ENCODE assay signal across 13 mouse cellular contexts in genomic region chr6:99656088-99656487, GRCm38 (mm10).
"Had no signal": no experiment of that assay in that cellular context is flagged by ENCODE, and none has a peak within 500 bp of the region (broad histone marks: within the 10 kb centered on the region; RNA-seq: fewer than 3 reads in every experiment).

No protein-coding gene starts in this region.

- H3K27me3 ChIP-seq: limb, embryonic 12.5 days; midbrain, embryonic 12.5 days; neural tube, embryonic 13.5 days; stomach, embryonic 15.5 days had no signal

- H3K4me3 ChIP-seq: limb, embryonic 12.5 days; midbrain, embryonic 12.5 days; neural tube, embryonic 13.5 days; stomach, embryonic 15.5 days had no signal

- H3K9ac ChIP-seq: limb, embryonic 12.5 days; midbrain, embryonic 12.5 days; neural tube, embryonic 13.5 days; stomach, embryonic 15.5 days had no signal

- H3K4me2 ChIP-seq: limb, embryonic 12.5 days; midbrain, embryonic 12.5 days; neural tube, embryonic 13.5 days; stomach, embryonic 15.5 days had no signal

- ATAC-seq: lung, postnatal 0 days; midbrain, embryonic 16.5 days had no signal

- H3K4me1 ChIP-seq: stomach, embryonic 15.5 days had no signal

- H3K36me3 ChIP-seq: limb, embryonic 12.5 days; midbrain, embryonic 12.5 days; neural tube, embryonic 13.5 days; stomach, embryonic 15.5 days had no signal

- H3K27ac ChIP-seq: kidney, postnatal 0 days; limb, embryonic 12.5 days; midbrain, embryonic 12.5 days; neural tube, embryonic 13.5 days; stomach, embryonic 15.5 days had no signal

- DNase-seq: kidney, adult 11 months; kidney, adult 9 months; kidney, postnatal 36 days; layer of hippocampus, adult 9-11 months; lung, adult 2 months; retina, postnatal 1 day had no signal

- H3K9me3 ChIP-seq: limb, embryonic 12.5 days; midbrain, embryonic 12.5 days; neural tube, embryonic 13.5 days; stomach, embryonic 15.5 days had no signal
